Comparison of ENCODE assay signal across 23 mouse cellular contexts in genomic region chr19:7092756-7093155, GRCm38 (mm10). TPM values are rescaled to one million over a fixed set of nuclear protein-coding genes. Genes with fewer than 3 reads are reported as not detected.
DNase-seq lines count a peak whose midpoint lies in the region; ATAC-seq and TF ChIP-seq lines count a peak whose summit lies in the region.
"Had no signal": no experiment of that assay in that cellular context is flagged by ENCODE, and none has a peak within 500 bp of the region (broad histone marks: within the 10 kb centered on the region; RNA-seq: fewer than 3 reads in every experiment).

No protein-coding gene starts in this region.

- DNase-seq in forebrain, embryonic 14.5 days (ENCODE audit: low spot score), result no peak
- DNase-seq in forebrain, postnatal 0 days, result no peak
- DNase-seq in kidney, postnatal 36 days, result peak; percentile 23 to 50
- DNase-seq in kidney, adult 8-10 months, result no peak
- DNase-seq in limb, embryonic 10.5 days (ENCODE audit: low spot score), result no peak
- no peak for DNase-seq in right cerebral cortex, postnatal 25 days
- DNase-seq: adrenal gland, adult 2 months; B cell, adult 2 months; cerebellum, adult 11 months; gastrocnemius, adult 2 months; liver, embryonic 13.5 days; lung, adult 2 months; right cerebral cortex, postnatal 14 days; spleen, adult 18-20 months had no signal

- H3K27me3 ChIP-seq in forebrain, embryonic 14.5 days (replicated peaks; ENCODE audit: control insufficient read depth, insufficient read depth, low read length), result no peaks in the 10 kb centered on the region
- no peaks in the 10 kb centered on the region for H3K27me3 ChIP-seq in forebrain, postnatal 0 days (ENCODE audit: insufficient read depth, low read length)
- no peaks in the 10 kb centered on the region for H3K27me3 ChIP-seq in forebrain, embryonic 15.5 days
- peaks cover 97% of the 10 kb centered on the region for H3K27me3 ChIP-seq in limb, embryonic 10.5 days (ENCODE audit: low read depth, poor library complexity, severe bottlenecking)
- H3K27me3 ChIP-seq: Patski had no signal

- H3K27ac ChIP-seq in forebrain, embryonic 14.5 days (ENCODE audit: low read depth, low read length), result peak overlapping the region; percentile 70; the same call in 1 of the 2 replicates
- H3K27ac ChIP-seq in forebrain, postnatal 0 days (ENCODE audit: low read depth, low read length), result no peak overlapping the region
- peak overlapping the region; percentile 92; the same call in 1 of the 2 replicates for H3K27ac ChIP-seq in forebrain, embryonic 15.5 days (replicated peaks)
- peak overlapping the region; percentile 32; the same call in 1 of the 2 replicates for H3K27ac ChIP-seq in limb, embryonic 10.5 days
- H3K27ac ChIP-seq: embryonic facial prominence, embryonic 12.5 days; gastrocnemius, adult 2 months; intestine, embryonic 15.5 days; liver, embryonic 13.5 days had no signal

- H3K36me3 ChIP-seq in forebrain, embryonic 14.5 days (ENCODE audit: control insufficient read depth, insufficient read depth, low read length), result no peaks in the 10 kb centered on the region
- H3K36me3 ChIP-seq in forebrain, postnatal 0 days (ENCODE audit: insufficient read depth), result 0 out of 2 replicates have a peak, but pooled peaks cover 6% of the 10 kb centered on the region
- no peaks in the 10 kb centered on the region for H3K36me3 ChIP-seq in forebrain, embryonic 15.5 days
- no peaks in the 10 kb centered on the region for H3K36me3 ChIP-seq in limb, embryonic 10.5 days
- H3K36me3 ChIP-seq: embryonic facial prominence, embryonic 12.5 days; G1E; intestine, embryonic 15.5 days; liver, embryonic 13.5 days had no signal

- TF ChIP-seq CTCF in forebrain, postnatal 0 days (IDR thresholded peaks at IDR 0.05; ENCODE audit: low read depth), result no peak

- ATAC-seq in forebrain, embryonic 14.5 days, result no peak
- no peak for ATAC-seq in forebrain, postnatal 0 days
- no peak for ATAC-seq in forebrain, embryonic 15.5 days (replicated peaks)
- ATAC-seq: intestine, embryonic 15.5 days; Patski had no signal

- peaks cover 54% of the 10 kb centered on the region for H3K4me1 ChIP-seq in forebrain, embryonic 14.5 days (ENCODE audit: control insufficient read depth, insufficient read depth, low read length)
- peaks cover 31% of the 10 kb centered on the region for H3K4me1 ChIP-seq in forebrain, postnatal 0 days (ENCODE audit: insufficient read depth)
- H3K4me1 ChIP-seq in forebrain, embryonic 15.5 days, result peaks cover 57% of the 10 kb centered on the region
- H3K4me1 ChIP-seq in limb, embryonic 10.5 days, result peaks cover 54% of the 10 kb centered on the region

- H3K9me3 ChIP-seq in forebrain, embryonic 14.5 days (replicated peaks; ENCODE audit: control insufficient read depth, low read length), result no peaks in the 10 kb centered on the region
- H3K9me3 ChIP-seq in forebrain, postnatal 0 days (ENCODE audit: low read length), result no peaks in the 10 kb centered on the region
- H3K9me3 ChIP-seq in forebrain, embryonic 15.5 days, result no peaks in the 10 kb centered on the region
- H3K9me3 ChIP-seq in limb, embryonic 10.5 days (replicated peaks), result no peaks in the 10 kb centered on the region
- H3K9me3 ChIP-seq: embryonic facial prominence, embryonic 12.5 days; G1E; intestine, embryonic 15.5 days; liver, embryonic 13.5 days had no signal

- 60% methylated on average over 5 of the region's 5 CpGs for WGBS in forebrain, embryonic 14.5 days
- WGBS in forebrain, postnatal 0 days, result 69% methylated on average over 5 of the region's 5 CpGs
- 69% methylated on average over 5 of the region's 5 CpGs for WGBS in forebrain, embryonic 15.5 days
- WGBS in limb, embryonic 10.5 days, result 89% methylated on average over 5 of the region's 5 CpGs

- H3K4me3 ChIP-seq in forebrain, embryonic 14.5 days (ENCODE audit: low read depth, low read length), result no peak overlapping the region
- H3K4me3 ChIP-seq in forebrain, postnatal 0 days (ENCODE audit: low read depth, low read length), result no peak overlapping the region
- H3K4me3 ChIP-seq in forebrain, embryonic 15.5 days, result no peak overlapping the region
- H3K4me3 ChIP-seq in limb, embryonic 10.5 days, result no peak overlapping the region
- H3K4me3 ChIP-seq: embryonic facial prominence, embryonic 12.5 days; erythroblast, embryonic 14.5 days; gastrocnemius, adult 2 months; intestine, embryonic 15.5 days; liver, embryonic 13.5 days had no signal

- H3K4me2 ChIP-seq in forebrain, embryonic 14.5 days (ENCODE audit: low read length), result no peak overlapping the region
- no peak overlapping the region for H3K4me2 ChIP-seq in forebrain, postnatal 0 days (ENCODE audit: low read depth)
- no peak overlapping the region for H3K4me2 ChIP-seq in forebrain, embryonic 15.5 days (replicated peaks)
- H3K4me2 ChIP-seq: embryonic facial prominence, embryonic 12.5 days; hindbrain, embryonic 14.5 days; intestine, embryonic 15.5 days; liver, embryonic 13.5 days had no signal

- H3K9ac ChIP-seq in forebrain, embryonic 14.5 days (ENCODE audit: low read length), result no peak overlapping the region
- no peak overlapping the region for H3K9ac ChIP-seq in forebrain, postnatal 0 days
- H3K9ac ChIP-seq in forebrain, embryonic 15.5 days (replicated peaks), result no peak overlapping the region
- H3K9ac ChIP-seq: embryonic facial prominence, embryonic 12.5 days; intestine, embryonic 15.5 days; liver, embryonic 13.5 days had no signal

RNA-seq across cellular contexts. Expression of gene Flrt1, which starts 12.8 kb away (rescaled TPM):
- polyA plus RNA-seq in forebrain, embryonic 14.5 days (2014; fragmentation: Nextera tagmentation; extraction: Ambion mirVana), result 9.5 and 12.2 TPM in 2 replicates
- total RNA-seq in forebrain, postnatal 0 days (2014; rRNA removed), result 8.1 and 8.8 TPM in 2 replicates
- polyA plus RNA-seq in forebrain, postnatal 0 days (2015; fragmentation: Nextera tagmentation; extraction: Ambion mirVana), result 6.7 and 11.3 TPM in 2 replicates
- polyA plus RNA-seq in forebrain, embryonic 15.5 days (2015; fragmentation: Nextera tagmentation; extraction: Ambion mirVana), result 14.9 and 18.9 TPM in 2 replicates
- polyA plus RNA-seq in limb, embryonic 10.5 days (2016; fragmentation: Nextera tagmentation; extraction: Ambion mirVana), result 0.54 and 1.6 TPM in 2 replicates
- total RNA-seq: CH12.LX; megakaryocyte, adult 5-6 weeks had no signal
- polyA plus RNA-seq: erythroblast, embryonic 14.5 days; G1E had no signal

RNA-seq across cellular contexts. Expression of gene Macrod1, which starts 36.1 kb away (rescaled TPM):
- 4.0 and 4.8 TPM in 2 replicates for polyA plus RNA-seq in forebrain, embryonic 14.5 days (2014; fragmentation: Nextera tagmentation; extraction: Ambion mirVana)
- 8.1 and 9.4 TPM in 2 replicates for total RNA-seq in forebrain, postnatal 0 days (2014; rRNA removed)
- 8.0 and 8.5 TPM in 2 replicates for polyA plus RNA-seq in forebrain, postnatal 0 days (2015; fragmentation: Nextera tagmentation; extraction: Ambion mirVana)
- polyA plus RNA-seq in forebrain, embryonic 15.5 days (2015; fragmentation: Nextera tagmentation; extraction: Ambion mirVana), result 5.8 and 6.0 TPM in 2 replicates
- 2.8 and 4.4 TPM in 2 replicates for polyA plus RNA-seq in limb, embryonic 10.5 days (2016; fragmentation: Nextera tagmentation; extraction: Ambion mirVana)
- total RNA-seq: CH12.LX, G1E had no signal

RNA-seq across cellular contexts. Expression of gene Stip1, which starts 53.0 kb away (rescaled TPM):
- 278 and 287 TPM in 2 replicates for polyA plus RNA-seq in forebrain, embryonic 14.5 days (2014; fragmentation: Nextera tagmentation; extraction: Ambion mirVana)
- total RNA-seq in forebrain, postnatal 0 days (2014; rRNA removed), result 124 and 133 TPM in 2 replicates
- 146 and 156 TPM in 2 replicates for polyA plus RNA-seq in forebrain, postnatal 0 days (2015; fragmentation: Nextera tagmentation; extraction: Ambion mirVana)
- polyA plus RNA-seq in forebrain, embryonic 15.5 days (2015; fragmentation: Nextera tagmentation; extraction: Ambion mirVana), result 243 and 245 TPM in 2 replicates
- 455 and 483 TPM in 2 replicates for polyA plus RNA-seq in limb, embryonic 10.5 days (2016; fragmentation: Nextera tagmentation; extraction: Ambion mirVana)

Comparison
In these comparisons a context has a peak if more than half of its experiments do, and no peak if none do; other contexts are left out.
1. DNase-seq: peak in kidney, postnatal 36 days (2 of 2); none in forebrain, embryonic 14.5 days (single experiment), forebrain, postnatal 0 days (single experiment), kidney, adult 8-10 months (0 of 2), limb, embryonic 10.5 days (single experiment) and right cerebral cortex, postnatal 25 days (single experiment).